Mouse (Mus musculus) megakaryocyte-erythroid progenitor cell, adult 5-6 weeks (primary cell): ENCODE measurements around the gene Lrrc9. TPM values are rescaled to one million over a fixed set of nuclear protein-coding genes. Genes with fewer than 3 reads are reported as not detected.

Source experiments
- ATAC-seq: replicated peaks from 2 replicates; pipeline ENCODE4 v1.8.0; 2016; ENCODE audit warnings: mild to moderate bottlenecking, inconsistent platforms; ENCODE audit not compliant: severe bottlenecking, poor library complexity, low FRiP score, low TSS enrichment
- total RNA-seq, 2 experiments: library from RNA; stranded (forward) in 1 of 2; stranded (reverse) in 1 of 2; fragments of 200-1000, 215-1000 nt in 1 of 2; fragments of >200 nt in 1 of 2; fragmentation: Nextera tagmentation in 1 of 2; gene quantifications; 2 replicates each; pipeline ENCODE4 v1.2.3; 2014 to 2017

The Lrrc9 gene
- total RNA-seq, 2 experiments from 2014 or later: 1.3 TPM; not detected in 1

DNA sequence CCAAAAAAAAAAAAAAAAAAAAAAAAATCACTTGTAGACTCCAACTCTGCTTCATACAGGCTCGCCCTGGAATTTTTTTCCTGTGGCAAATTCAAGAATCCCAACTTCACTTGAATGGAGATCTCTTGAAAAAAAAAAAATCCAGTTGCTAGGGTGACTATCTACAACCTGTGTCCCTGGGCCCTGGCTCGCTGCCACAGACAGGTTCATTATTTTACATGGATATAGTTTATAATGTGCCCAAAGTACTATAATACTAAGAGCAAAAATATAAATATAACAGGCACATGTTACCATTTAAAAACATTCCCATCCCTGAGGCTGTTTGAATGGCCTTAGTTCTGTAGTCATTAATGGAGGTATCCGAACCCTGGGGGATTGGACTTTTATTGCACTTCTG is 93.9 kb downstream of the Lrrc9 start:
- ATAC-seq: peak; percentile 7; the same call in 1 of the 2 replicates

DNA sequence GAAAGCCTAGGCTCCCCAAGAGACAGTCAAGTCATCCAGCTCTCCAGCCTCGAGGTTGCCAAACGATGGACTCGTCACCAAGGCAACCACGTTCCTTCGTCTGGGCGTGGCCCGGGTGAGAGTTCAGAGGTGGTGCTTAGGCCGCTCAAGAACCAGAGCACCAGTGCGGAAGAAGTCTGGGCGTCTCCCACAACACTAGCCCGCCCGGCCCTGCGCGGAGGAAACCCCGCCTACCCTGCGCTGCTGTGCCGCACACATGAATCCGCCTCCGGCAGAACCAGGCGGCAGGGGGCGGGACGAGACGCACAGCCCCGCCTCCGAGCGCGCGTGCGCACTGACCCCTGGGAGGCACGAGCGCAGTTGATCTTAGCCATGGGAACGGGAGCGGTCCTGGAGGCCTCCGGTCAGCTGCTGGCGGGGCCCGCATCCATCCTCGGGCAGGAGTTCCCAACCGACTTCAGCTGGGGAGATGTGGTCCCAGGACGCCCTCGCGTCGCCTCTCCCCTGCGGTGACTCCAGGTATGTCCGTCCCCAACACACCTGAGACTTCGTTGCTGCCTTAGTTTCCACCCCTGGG is 94.4 kb downstream of the Lrrc9 start, which contains the start of gene Pcnx4:
TSS of gene Pcnx4 (plus strand) at position 363 of the 577 bp plus-strand sequence.
- ATAC-seq: peak; percentile 99

DNA sequence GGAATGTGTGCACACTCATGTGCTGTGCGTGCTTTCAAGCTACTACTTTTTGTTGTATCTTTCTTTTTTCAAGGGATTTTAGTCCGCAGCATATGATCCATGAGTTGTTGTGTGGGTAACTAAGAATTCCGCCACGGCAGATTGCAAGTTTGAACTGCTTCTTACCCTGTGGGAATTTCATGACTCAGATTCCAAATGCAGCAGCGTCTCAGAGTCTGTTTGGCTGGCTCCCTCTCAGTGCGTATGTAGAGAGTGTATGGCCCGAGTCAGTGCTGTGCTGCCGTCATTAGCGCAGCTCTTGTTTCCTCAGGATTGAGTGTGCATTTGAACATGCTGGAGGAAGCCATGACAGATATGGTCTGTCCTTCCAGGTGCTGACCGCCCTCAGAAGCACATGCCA is 96.9 kb downstream of the Lrrc9 start:
- no peak for ATAC-seq

DNA sequence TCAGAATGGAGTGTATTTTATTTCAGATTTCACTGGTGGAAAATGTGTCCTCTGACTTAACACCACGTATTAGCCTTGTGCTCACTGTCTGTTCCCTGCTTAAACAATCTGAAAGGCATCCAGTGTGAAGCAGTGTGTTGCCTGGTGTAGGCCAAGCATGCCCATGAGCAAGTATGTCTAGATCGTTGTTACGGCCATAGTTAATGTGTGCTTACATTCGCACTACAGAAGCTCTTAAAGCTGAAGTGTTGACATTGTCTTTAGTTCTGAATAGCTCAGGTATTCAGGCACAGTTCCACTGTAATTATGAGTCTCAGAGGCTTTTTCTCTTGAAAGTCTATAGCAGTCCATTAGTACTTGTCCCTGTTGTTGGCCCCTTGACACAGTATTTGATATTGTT is 112.7 kb downstream of the Lrrc9 start:
- ATAC-seq: no peak

DNA sequence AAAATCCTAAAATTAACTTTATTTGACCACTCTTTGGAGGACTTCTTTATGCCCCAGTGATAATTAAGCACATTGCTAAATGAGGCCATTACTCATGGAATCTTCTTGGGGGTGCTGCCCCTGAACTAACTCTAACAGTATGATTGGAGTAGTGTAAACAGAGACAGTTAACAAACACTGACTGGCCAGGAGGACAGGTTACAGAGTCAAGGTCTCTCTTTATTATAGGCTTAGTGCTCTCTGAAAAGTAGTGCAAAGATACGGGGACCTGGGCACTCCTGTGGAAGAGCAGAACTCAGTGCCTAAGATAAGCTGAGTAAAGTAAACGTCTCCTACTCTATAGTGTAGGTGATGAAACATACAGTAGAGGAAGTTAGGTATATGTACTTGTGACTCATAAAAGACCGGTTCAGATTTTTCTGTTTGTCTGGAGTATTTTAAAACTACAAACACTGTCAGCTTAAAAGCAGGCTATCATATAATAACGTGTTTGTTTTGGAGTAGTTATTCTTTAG is 122.7 kb downstream of the Lrrc9 start:
- ATAC-seq: no peak

Other genes with a start within 250 kb of the Lrrc9 start
- gene Rtn1, start 32.8 kb upstream of the Lrrc9 start, total RNA-seq (2014; fragmentation: Nextera tagmentation): not detected in 2 replicates
- gene Rtn1, start 32.8 kb upstream of the Lrrc9 start, total RNA-seq (2017): not detected in 2 replicates
- 2.3 and 4.4 TPM in 2 replicates for gene Pcnx4, start 94.5 kb downstream of the Lrrc9 start, total RNA-seq (2014; fragmentation: Nextera tagmentation)
- 2.9 and 4.1 TPM in 2 replicates for gene Pcnx4, start 94.5 kb downstream of the Lrrc9 start, total RNA-seq (2017)
- not detected in 2 replicates for gene Gm4756, start 207.8 kb downstream of the Lrrc9 start, total RNA-seq (2014; fragmentation: Nextera tagmentation)
- not detected in 2 replicates for gene Gm4756, start 207.8 kb downstream of the Lrrc9 start, total RNA-seq (2017)
- gene Dhrs7, start 223.0 kb downstream of the Lrrc9 start, total RNA-seq (2014; fragmentation: Nextera tagmentation): 1.4 and 1.6 TPM in 2 replicates
- gene Dhrs7, start 223.0 kb downstream of the Lrrc9 start, total RNA-seq (2017): 3.1 and 10.7 TPM in 2 replicates